Mouse (Mus musculus): ENCODE data around the gene Orc2. TPM values are rescaled to one million over a fixed set of nuclear protein-coding genes. Genes with fewer than 3 reads are reported as not detected.
A peak's percentile ranks its signal among the peaks of the same experiment; 100 is the strongest.

Orc2 gene
- polyA plus RNA-seq (2012; rRNA removed), result 9.4 and 9.8 TPM in 2 replicates

GRCm38 (mm10) chr1:58504577-58505254 is at the start of gene Orc2:
Orc2 (minus strand) TSS chr1:58505109.
- Histone ChIP-seq H3K4me3 (replicated peaks; ENCODE audit: extremely low read depth, low read depth, low read length) (peak within 1 kb of the TSS; percentile 71), H3K4me1 (ENCODE audit: control insufficient read depth, insufficient read depth, low read length) (peaks cover 9% of the 10 kb centered on the region)
- peak; percentile 86 for DNase-seq
- WGBS, result under 1% methylated on average over 64 of the region's 64 CpGs
- TF ChIP-seq CTCF (IDR thresholded peaks at IDR 0.05; ENCODE audit: insufficient read depth, low read length) (no peak), POLR2A (IDR thresholded peaks at IDR 0.05; ENCODE audit: borderline replicate concordance, extremely low read depth, low read depth, low read length) (peak; percentile 54; the same call in 1 of the 2 replicates)

DNA sequence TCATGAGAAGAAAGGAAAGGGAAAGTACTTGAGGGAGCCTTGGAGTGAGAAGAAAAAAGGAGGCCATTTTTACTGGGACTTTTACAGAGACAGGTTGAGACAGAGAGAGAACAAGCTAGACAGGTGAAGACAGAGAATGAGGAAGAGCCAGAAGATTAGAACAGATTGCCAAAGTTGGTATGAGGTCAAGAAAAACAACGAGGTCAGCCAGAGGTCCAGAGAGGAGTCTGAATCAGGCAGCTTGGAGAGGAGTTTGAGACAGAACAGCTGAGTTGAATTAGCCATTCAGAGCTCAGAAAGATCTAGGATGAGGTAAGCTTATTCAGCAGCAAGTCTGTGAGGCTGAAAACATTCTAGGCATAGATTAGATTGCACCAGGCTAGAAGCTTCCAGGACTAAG is 36.5 kb upstream of the Orc2 start:
- Histone ChIP-seq H3K4me1 (ENCODE audit: control insufficient read depth, insufficient read depth, low read length) (no peaks in the 10 kb centered on the region), H3K4me3 (replicated peaks; ENCODE audit: extremely low read depth, low read depth, low read length) (no peak overlapping the region)
- no peak for TF ChIP-seq CTCF (IDR thresholded peaks at IDR 0.05; ENCODE audit: insufficient read depth, low read length)
- TF ChIP-seq POLR2A (IDR thresholded peaks at IDR 0.05; ENCODE audit: borderline replicate concordance, extremely low read depth, low read depth, low read length), result no peak
- 74% methylated on average over 1 of the region's 1 CpGs for WGBS
- DNase-seq, result no peak

- DNase-seq, result no peak
- WGBS, result 96% methylated on average over 3 of the region's 3 CpGs
- peaks cover 9% of the 10 kb centered on the region for H3K4me1 ChIP-seq (ENCODE audit: control insufficient read depth, insufficient read depth, low read length)
- TF ChIP-seq CTCF (IDR thresholded peaks at IDR 0.05; ENCODE audit: insufficient read depth, low read length), result no peak
- TF ChIP-seq POLR2A (IDR thresholded peaks at IDR 0.05; ENCODE audit: borderline replicate concordance, extremely low read depth, low read depth, low read length), result no peak
- no peak overlapping the region for H3K4me3 ChIP-seq (replicated peaks; ENCODE audit: extremely low read depth, low read depth, low read length)
Measured at GRCm38 (mm10) chr1:58507249-58507648, 2.3 kb upstream of the Orc2 start.

- WGBS, result 19% methylated on average over 9 of the region's 9 CpGs
Measured at GRCm38 (mm10) chr1:58503793-58504370, 1.0 kb downstream of the Orc2 start.

DNA sequence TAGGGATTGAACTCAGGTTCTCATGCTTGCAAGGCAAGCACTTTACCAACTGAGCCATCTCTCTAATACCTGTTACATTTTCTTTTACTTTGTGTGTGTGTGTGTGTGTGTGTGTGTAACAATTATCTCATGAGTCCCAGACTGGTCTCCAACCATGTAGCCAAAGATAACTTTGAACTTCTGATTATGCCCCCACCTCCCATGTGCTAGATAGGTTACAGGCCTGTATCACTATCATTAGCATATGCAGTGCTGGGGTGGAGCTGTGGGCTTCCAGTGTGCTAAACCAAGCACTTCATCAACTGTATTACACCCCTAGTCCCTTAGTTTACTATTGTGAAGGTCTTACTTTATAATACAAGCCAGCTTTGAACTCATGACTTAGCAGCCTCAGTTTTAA is 1.8 kb downstream of the Orc2 start:
- DNase-seq, result no peak
- TF ChIP-seq POLR2A (IDR thresholded peaks at IDR 0.05; ENCODE audit: borderline replicate concordance, extremely low read depth, low read depth, low read length) (no peak), CTCF (IDR thresholded peaks at IDR 0.05; ENCODE audit: insufficient read depth, low read length) (no peak)
- Histone ChIP-seq H3K4me1 (ENCODE audit: control insufficient read depth, insufficient read depth, low read length) (peaks cover 9% of the 10 kb centered on the region), H3K4me3 (replicated peaks; ENCODE audit: extremely low read depth, low read depth, low read length) (no peak overlapping the region)

More at GRCm38 (mm10) chr1:58503793-58504370, 1.0 kb downstream of the Orc2 start:
- peak; percentile 7 for DNase-seq
- peaks cover 9% of the 10 kb centered on the region for H3K4me1 ChIP-seq (ENCODE audit: control insufficient read depth, insufficient read depth, low read length)
- H3K4me3 ChIP-seq (replicated peaks; ENCODE audit: extremely low read depth, low read depth, low read length), result peak overlapping the region; percentile 70
- TF ChIP-seq POLR2A (IDR thresholded peaks at IDR 0.05; ENCODE audit: borderline replicate concordance, extremely low read depth, low read depth, low read length), result no peak
- TF ChIP-seq CTCF (IDR thresholded peaks at IDR 0.05; ENCODE audit: insufficient read depth, low read length), result no peak

GRCm38 (mm10) chr1:58498758-58499157 is 6.2 kb downstream of the Orc2 start:
- H3K4me3 ChIP-seq (replicated peaks; ENCODE audit: extremely low read depth, low read depth, low read length), result no peak overlapping the region
- TF ChIP-seq CTCF (IDR thresholded peaks at IDR 0.05; ENCODE audit: insufficient read depth, low read length), result no peak
- TF ChIP-seq POLR2A (IDR thresholded peaks at IDR 0.05; ENCODE audit: borderline replicate concordance, extremely low read depth, low read depth, low read length), result no peak
- 98% methylated on average over 1 of the region's 1 CpGs for WGBS
- H3K4me1 ChIP-seq (ENCODE audit: control insufficient read depth, insufficient read depth, low read length), result peaks cover under 1% of the 10 kb centered on the region; the same call in 1 of the 2 replicates
- no peak for DNase-seq

DNA sequence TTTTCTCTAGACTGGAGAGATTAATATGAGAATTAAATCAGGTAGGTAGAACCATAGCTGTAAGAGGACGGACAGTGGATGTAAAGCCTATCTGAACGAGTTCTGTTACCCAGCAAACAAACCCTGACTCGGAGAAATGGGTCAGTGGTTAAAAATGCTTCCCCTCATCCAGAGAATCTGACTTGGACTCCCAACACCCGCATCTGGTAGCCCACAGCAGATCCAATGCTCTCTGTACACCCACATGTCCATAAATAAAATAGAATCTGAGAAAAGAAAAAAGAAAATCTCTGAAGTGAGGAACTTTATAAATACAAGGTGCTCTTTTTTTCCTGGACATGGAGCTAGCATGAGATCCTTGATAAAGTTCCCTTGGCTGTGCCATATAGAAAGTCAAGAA is 7.2 kb downstream of the Orc2 start:
- 94% methylated on average over 4 of the region's 4 CpGs for WGBS
- no peak overlapping the region for H3K4me3 ChIP-seq (replicated peaks; ENCODE audit: extremely low read depth, low read depth, low read length)
- H3K4me1 ChIP-seq (ENCODE audit: control insufficient read depth, insufficient read depth, low read length), result no peaks in the 10 kb centered on the region
- DNase-seq, result no peak
- TF ChIP-seq POLR2A (IDR thresholded peaks at IDR 0.05; ENCODE audit: borderline replicate concordance, extremely low read depth, low read depth, low read length) (no peak), CTCF (IDR thresholded peaks at IDR 0.05; ENCODE audit: insufficient read depth, low read length) (no peak)

DNA sequence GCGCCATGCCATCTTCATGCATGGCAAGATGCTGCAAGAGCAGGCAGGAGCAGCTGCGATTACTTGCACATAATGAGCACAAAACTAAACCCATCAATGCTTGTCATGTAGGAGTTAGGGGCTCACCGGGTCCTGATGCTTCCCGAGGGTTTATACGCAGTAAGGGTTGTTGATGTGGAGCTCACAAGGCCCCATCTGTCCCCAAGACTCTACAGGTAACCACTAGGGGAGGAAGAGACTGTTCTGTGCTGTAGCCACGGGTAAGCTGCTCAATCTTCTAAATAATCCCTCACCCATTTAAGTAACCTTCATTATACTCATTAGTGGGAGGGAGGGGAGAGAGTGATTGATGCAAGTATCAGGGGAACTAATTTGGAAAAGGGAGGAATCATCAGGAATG is 9.3 kb downstream of the Orc2 start:
- WGBS, result 94% methylated on average over 6 of the region's 6 CpGs
- TF ChIP-seq POLR2A (IDR thresholded peaks at IDR 0.05; ENCODE audit: borderline replicate concordance, extremely low read depth, low read depth, low read length) (no peak), CTCF (IDR thresholded peaks at IDR 0.05; ENCODE audit: insufficient read depth, low read length) (no peak)
- Histone ChIP-seq H3K4me1 (ENCODE audit: control insufficient read depth, insufficient read depth, low read length) (no peaks in the 10 kb centered on the region), H3K4me3 (replicated peaks; ENCODE audit: extremely low read depth, low read depth, low read length) (no peak overlapping the region)
- DNase-seq, result no peak

- no peak overlapping the region for H3K4me3 ChIP-seq (replicated peaks; ENCODE audit: extremely low read depth, low read depth, low read length)
- H3K4me1 ChIP-seq (ENCODE audit: control insufficient read depth, insufficient read depth, low read length), result no peaks in the 10 kb centered on the region
- WGBS, result 96% methylated on average over 4 of the region's 4 CpGs
- no peak for DNase-seq
- TF ChIP-seq POLR2A (IDR thresholded peaks at IDR 0.05; ENCODE audit: borderline replicate concordance, extremely low read depth, low read depth, low read length) (no peak), CTCF (IDR thresholded peaks at IDR 0.05; ENCODE audit: insufficient read depth, low read length) (no peak)
Measured at GRCm38 (mm10) chr1:58482647-58483046, 22.3 kb downstream of the Orc2 start.

- no peak for TF ChIP-seq CTCF (IDR thresholded peaks at IDR 0.05; ENCODE audit: insufficient read depth, low read length)
- no peak for TF ChIP-seq POLR2A (IDR thresholded peaks at IDR 0.05; ENCODE audit: borderline replicate concordance, extremely low read depth, low read depth, low read length)
- no peak overlapping the region for H3K4me3 ChIP-seq (replicated peaks; ENCODE audit: extremely low read depth, low read depth, low read length)
- DNase-seq, result no peak
- H3K4me1 ChIP-seq (ENCODE audit: control insufficient read depth, insufficient read depth, low read length), result no peaks in the 10 kb centered on the region
- WGBS, result 94% methylated on average over 8 of the region's 8 CpGs
Measured at GRCm38 (mm10) chr1:58475662-58476061, 29.2 kb downstream of the Orc2 start.

Data from lung, adult 2 months (tissue).